Mouse (Mus musculus): ENCODE data around the gene Cdkn2aip.

The Cdkn2aip gene

GRCm38 (mm10) chr8:47693119-47693518, 20.6 kb downstream of the Cdkn2aip start:
- peak; percentile 85 for DNase-seq

GRCm38 (mm10) chr8:47691831-47692230, 21.9 kb downstream of the Cdkn2aip start:
- no peak for DNase-seq

- DNase-seq: no peak
Observed at GRCm38 (mm10) chr8:47691303-47691702, 22.4 kb downstream of the Cdkn2aip start.

GRCm38 (mm10) chr8:47690674-47691078, 23.1 kb downstream of the Cdkn2aip start:
- peak; percentile 43 for DNase-seq

- no peak for DNase-seq
Observed at GRCm38 (mm10) chr8:47689704-47690326, 23.9 kb downstream of the Cdkn2aip start.

GRCm38 (mm10) chr8:47684441-47684840, 29.3 kb downstream of the Cdkn2aip start:
- DNase-seq: no peak

GRCm38 (mm10) chr8:47683994-47684393, 29.7 kb downstream of the Cdkn2aip start:
- no peak for DNase-seq

- no peak for DNase-seq
Observed at GRCm38 (mm10) chr8:47680306-47680705, 33.4 kb downstream of the Cdkn2aip start.

- no peak for DNase-seq
Observed at GRCm38 (mm10) chr8:47679603-47680002, 34.1 kb downstream of the Cdkn2aip start.

GRCm38 (mm10) chr8:47676631-47677030, 37.1 kb downstream of the Cdkn2aip start:
- DNase-seq: no peak

GRCm38 (mm10) chr8:47676224-47676623, 37.5 kb downstream of the Cdkn2aip start:
- no peak for DNase-seq

- DNase-seq: no peak
Observed at GRCm38 (mm10) chr8:47675786-47676185, 37.9 kb downstream of the Cdkn2aip start.

GRCm38 (mm10) chr8:47674777-47675710, 38.7 kb downstream of the Cdkn2aip start, which contains the start of gene Ing2:
TSS of gene Ing2 (minus strand) at chr8:47675556.
- peak; percentile 100 for DNase-seq

- no peak for DNase-seq
Observed at GRCm38 (mm10) chr8:47674140-47674776, 39.5 kb downstream of the Cdkn2aip start.

- DNase-seq: peak; percentile 94
Observed at GRCm38 (mm10) chr8:47673317-47674139, 40.2 kb downstream of the Cdkn2aip start.

- DNase-seq: no peak
Observed at GRCm38 (mm10) chr8:47664231-47664785, 49.4 kb downstream of the Cdkn2aip start.

- peak; percentile 35 for DNase-seq
Observed at GRCm38 (mm10) chr8:47663201-47663600, 50.5 kb downstream of the Cdkn2aip start.

GRCm38 (mm10) chr8:47662716-47663115, 51.0 kb downstream of the Cdkn2aip start:
- DNase-seq: no peak

GRCm38 (mm10) chr8:47660394-47660793, 53.3 kb downstream of the Cdkn2aip start:
- no peak for DNase-seq

GRCm38 (mm10) chr8:47659463-47659862, 54.3 kb downstream of the Cdkn2aip start:
- DNase-seq: no peak
